Mouse (Mus musculus) ovary, postnatal 36 days (tissue): ENCODE results near the gene Gm10392.

Source experiments
- DNase-seq: peaks from one replicate; pipeline ENCODE4 v3.0.0; 2022; ENCODE audit warnings: low spot score, mixed read lengths

Gm10392 gene

GRCm38 (mm10) chr11:77508068-77509021 lies 10.7 kb downstream of the Gm10392 start:
- DNase-seq, result peak; percentile 87

- DNase-seq, result peak; percentile 12
Measured at GRCm38 (mm10) chr11:77507426-77507825, 11.6 kb downstream of the Gm10392 start.

- peak; percentile 4 for DNase-seq
Measured at GRCm38 (mm10) chr11:77506941-77507340, 12.1 kb downstream of the Gm10392 start.

GRCm38 (mm10) chr11:77506273-77506672 lies 12.7 kb downstream of the Gm10392 start:
- peak; percentile 9 for DNase-seq

GRCm38 (mm10) chr11:77505291-77505980 lies 13.6 kb downstream of the Gm10392 start:
- DNase-seq, result no peak

GRCm38 (mm10) chr11:77504377-77504776 lies 14.6 kb downstream of the Gm10392 start:
- no peak for DNase-seq

- peak; percentile 26 for DNase-seq
Measured at GRCm38 (mm10) chr11:77503511-77503910, 15.5 kb downstream of the Gm10392 start.

GRCm38 (mm10) chr11:77502481-77502880 lies 16.5 kb downstream of the Gm10392 start:
- DNase-seq, result no peak

GRCm38 (mm10) chr11:77501971-77502370 lies 17.0 kb downstream of the Gm10392 start:
- no peak for DNase-seq

- peak; percentile 67 for DNase-seq
Measured at GRCm38 (mm10) chr11:77501392-77501791, 17.6 kb downstream of the Gm10392 start.

- no peak for DNase-seq
Measured at GRCm38 (mm10) chr11:77500361-77501325, 18.4 kb downstream of the Gm10392 start.

- DNase-seq, result no peak
Measured at GRCm38 (mm10) chr11:77499354-77499753, 19.6 kb downstream of the Gm10392 start.

GRCm38 (mm10) chr11:77498261-77499139 lies 20.5 kb downstream of the Gm10392 start:
- DNase-seq, result no peak

- DNase-seq, result no peak
Measured at GRCm38 (mm10) chr11:77497851-77498250, 21.1 kb downstream of the Gm10392 start.

GRCm38 (mm10) chr11:77497341-77497756 lies 21.6 kb downstream of the Gm10392 start:
- no peak for DNase-seq

GRCm38 (mm10) chr11:77495507-77495906 lies 23.5 kb downstream of the Gm10392 start:
- DNase-seq, result no peak

- DNase-seq, result no peak
Measured at GRCm38 (mm10) chr11:77494782-77495181, 24.2 kb downstream of the Gm10392 start.

- no peak for DNase-seq
Measured at GRCm38 (mm10) chr11:77494344-77494676, 24.7 kb downstream of the Gm10392 start.

GRCm38 (mm10) chr11:77493512-77494343 lies 25.3 kb downstream of the Gm10392 start, which contains the start of gene Git1:
TSS of gene Git1 (plus strand) at chr11:77493562.
- peak; percentile 73 for DNase-seq

- peak; percentile 95 for DNase-seq
Measured at GRCm38 (mm10) chr11:77492911-77493332, 26.1 kb downstream of the Gm10392 start.
